Mouse (Mus musculus): Measurements from ENCODE around the gene Zfp142.

Zfp142 gene

DNA sequence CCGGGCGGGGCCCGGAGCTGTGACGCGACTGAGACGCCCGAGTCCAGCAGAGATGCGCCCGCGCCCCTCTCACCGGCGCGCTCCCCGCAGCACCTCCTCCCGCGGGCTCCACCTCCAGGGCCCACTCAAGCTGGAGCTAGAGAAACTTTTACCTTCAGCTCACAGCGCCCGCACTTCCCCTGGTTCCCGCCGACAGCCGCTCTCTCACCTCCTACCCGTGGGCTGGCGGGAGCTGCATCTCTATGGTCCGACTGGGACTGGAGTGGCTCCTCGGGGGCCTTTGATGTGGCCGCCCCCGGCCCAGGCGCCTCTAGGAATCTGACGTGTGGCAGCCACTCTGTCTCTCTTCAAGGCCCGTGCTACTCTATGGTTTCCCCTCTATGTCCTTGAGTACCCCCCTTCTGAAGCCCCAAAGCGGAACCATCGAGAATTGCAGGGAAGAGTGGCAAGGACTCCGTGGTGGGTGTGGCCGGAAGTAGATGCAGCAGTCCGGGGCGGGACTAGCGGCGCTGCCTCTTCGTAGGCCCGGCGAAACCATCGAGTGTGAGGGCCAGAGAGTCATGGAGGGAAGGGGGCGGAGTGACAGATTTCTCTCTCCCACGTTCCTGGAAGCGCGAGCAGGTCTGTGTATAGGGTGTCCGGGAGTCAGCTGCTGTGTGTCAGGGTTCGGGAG, at the start of gene Zfp142, which contains the start of gene Bcs1l:
Gene Zfp142 (minus strand): TSS at position 474 of the 673 bp plus-strand sequence.
Gene Bcs1l (plus strand): TSS at position 517 of the 673 bp plus-strand sequence.
- DNase-seq (ENCODE audit: low spot score), result peak; percentile 99

DNA sequence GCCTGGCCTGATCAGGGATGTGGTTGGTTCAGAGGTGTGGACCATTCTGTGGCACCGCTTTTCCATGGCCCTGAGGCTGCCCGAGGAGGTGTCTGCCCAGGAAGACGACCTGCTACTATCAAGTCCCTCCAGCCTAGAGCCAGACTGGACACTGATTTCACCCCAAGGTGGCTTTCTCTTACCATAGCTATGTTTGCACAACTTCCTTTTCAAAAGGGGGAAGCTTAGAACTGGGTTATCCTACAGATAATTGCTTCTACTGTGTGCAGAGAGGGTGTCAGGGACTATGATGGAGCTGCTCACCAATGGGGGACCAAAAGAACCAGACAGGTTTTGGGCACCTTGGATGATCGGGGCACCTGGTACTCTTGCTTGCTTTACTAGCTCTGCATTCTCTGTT, 44.7 kb upstream of the Zfp142 start:
- DNase-seq (ENCODE audit: low spot score), result no peak

DNA sequence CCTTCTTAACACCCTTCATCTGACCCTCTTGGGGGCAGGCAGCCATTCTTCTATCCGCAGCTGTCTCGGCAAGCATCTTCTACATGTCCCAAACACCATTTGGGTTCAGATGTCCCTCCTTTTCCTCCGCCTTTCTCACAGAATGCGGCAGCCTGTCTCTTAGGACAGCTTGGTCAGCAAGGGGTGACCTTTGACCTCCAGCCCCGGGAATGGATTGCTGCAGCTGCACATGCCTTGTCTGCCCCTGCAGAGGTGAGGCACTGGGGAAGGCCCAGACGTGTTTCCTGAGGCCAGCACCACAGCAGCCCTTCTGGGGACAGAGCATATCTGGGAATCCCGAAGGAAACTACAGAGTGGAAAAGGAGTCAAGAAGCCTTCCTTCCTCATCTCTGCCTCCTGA, 40.0 kb upstream of the Zfp142 start:
- no peak for DNase-seq (ENCODE audit: low spot score)

DNA sequence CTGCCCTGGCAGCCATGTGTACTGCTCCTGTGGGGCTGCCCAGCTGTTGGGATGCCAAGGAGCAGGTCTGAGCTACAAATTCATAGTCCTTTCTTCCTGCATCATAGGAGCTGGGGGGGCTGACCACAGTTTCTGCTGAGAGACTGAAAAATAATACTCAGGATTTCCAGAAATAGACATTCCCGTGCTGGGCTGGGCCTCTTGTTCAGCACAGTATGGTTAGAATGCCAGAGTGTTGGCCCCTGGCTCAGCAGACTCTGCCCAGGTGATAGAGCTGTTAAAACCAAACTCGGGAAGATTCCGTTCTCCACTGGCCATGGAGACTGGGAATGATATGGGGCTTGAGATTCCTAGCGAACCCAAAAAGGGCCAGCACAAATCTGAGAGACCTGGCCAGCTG, 38.0 kb upstream of the Zfp142 start:
- no peak for DNase-seq (ENCODE audit: low spot score)

DNA sequence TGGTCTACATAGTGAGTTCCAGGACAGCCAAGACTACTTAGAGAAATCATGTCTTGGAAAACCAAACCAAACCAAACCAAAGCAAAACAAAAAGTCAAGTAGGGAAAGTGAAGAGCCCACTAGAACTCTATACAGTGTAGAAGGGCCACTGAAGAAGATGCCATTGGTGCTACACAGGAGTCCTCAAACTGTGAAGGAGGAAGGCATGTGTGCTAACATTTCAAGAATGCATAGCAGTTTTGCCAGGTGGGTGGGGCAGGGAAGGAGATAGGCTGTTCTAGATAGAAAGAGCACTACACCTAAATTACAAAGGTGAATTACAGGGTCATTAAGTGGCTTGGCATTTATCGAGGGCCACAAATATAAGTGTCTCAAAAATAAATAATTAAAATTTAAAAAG, 36.1 kb upstream of the Zfp142 start:
- DNase-seq (ENCODE audit: low spot score), result no peak

DNA sequence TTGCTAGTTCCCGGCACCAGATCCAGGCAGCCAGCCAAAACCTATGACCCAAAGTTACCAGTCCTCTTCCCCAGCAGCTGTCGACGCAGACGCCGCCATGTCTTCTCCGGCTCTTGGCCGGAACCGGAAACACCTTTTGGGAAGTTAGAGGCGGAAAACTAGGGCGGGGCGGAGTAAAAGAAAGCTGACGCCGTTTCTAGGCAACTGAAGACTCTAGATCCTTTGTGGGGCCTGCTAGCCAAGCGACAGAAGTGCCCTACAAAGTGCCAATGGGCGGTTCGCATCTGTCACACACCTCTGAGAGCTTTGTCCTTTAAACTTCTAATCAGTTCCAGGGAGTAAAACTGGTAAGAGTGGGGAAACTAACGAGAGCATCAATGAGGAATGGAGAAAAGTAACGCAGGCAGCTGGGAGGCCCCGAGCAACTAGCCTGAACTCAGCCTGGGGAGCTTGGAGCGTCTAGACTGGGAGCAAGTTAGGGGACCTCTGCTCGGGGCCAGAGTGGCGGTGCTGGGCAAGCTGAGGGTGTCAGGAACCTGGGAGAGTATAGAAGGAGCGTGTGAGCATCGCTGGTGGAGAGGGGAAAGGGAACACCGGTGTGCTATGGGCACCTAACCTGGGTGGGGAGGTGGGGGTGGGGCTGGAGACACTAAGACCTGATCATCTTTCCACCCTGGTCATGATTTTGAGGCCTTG, 13.4 kb upstream of the Zfp142 start, which contains the start of the genes Rnf25 and Stk36:
Gene Rnf25 (minus strand): TSS at position 131 of the 696 bp plus-strand sequence.
Gene Stk36 (plus strand): TSS at position 179 of the 696 bp plus-strand sequence.
- DNase-seq (ENCODE audit: low spot score), result peak; percentile 91

DNA sequence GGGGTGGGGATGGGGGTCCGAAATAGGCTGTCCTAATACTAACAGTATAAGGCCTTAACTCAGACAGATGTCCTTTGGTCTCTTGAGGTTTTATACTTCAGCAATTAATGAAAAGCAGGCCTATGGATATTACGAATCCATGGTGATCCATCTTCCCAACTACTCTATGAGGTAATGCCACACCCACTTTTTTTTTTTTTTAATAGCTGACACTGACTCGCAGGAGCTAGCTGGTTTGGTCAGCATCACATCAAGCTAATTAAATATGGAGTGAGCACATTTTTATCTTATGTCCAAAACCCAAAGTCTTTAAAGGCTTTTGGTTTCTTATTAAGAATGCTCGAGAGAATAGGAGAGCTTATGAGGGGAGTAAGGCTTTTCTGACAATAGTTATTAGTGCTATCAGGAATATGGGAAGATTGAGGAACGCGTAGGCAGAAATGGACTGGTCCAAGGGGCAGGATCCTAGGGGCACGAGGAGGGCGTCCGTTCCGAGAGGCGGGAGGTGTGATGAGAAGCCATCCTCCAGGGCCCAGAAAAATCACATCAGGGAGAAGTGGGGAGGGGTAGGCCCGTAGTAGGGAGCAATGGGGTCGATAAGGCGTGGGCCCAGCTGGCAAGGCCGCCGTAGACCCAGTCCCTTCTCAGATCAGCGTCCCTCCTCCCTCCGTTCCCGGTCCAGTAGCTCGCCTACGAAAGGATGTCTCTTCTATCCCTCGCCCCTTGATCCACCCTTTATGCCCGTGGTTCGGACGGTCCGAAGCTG, 12.6 kb upstream of the Zfp142 start:
- DNase-seq (ENCODE audit: low spot score), result peak; percentile 83

DNA sequence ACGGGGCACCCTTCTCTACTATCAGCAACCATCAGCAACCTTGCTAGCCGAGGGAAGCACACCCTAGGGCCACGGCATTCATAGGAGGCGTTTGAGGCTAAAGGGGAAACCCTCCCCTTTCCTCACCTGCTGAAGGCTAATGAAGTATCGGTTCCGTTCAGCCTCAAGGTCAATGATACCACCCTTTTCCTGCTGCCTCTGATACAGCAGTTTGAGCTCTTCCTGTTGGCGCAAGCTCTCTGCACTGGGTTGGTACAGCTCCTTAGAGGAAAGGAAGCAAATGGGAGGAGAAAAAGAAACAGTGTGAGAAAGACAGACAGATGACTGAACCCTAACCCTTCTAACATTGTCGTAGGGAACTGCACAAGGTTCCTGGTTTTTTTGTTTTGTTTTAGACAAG, 6.4 kb upstream of the Zfp142 start:
- DNase-seq (ENCODE audit: low spot score), result no peak

DNA sequence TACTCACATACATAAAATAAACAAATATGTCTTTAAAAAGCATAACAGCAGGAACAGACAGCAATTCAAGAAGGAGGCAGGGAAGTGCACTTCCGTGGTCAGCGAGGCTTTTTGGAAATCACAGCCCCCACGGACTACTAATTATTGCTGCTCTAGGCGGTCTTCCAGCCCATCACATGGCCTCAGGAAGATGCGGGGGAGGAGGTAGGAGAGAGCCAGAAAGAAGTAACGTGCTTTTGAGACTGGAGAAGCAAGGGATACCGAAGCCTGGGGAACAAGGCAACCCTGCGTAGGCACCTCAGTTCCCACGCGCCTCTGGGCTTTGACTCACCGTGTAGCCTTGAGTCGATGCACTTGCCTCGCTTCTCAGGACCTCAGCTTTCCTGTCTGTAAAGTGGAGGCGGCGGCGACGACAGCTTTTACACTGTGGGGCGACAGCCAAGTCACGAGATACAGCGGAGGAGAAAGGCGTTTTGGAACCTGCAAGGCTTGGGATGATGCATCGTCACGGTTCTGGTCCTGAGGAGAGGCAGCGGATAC, 743 bp downstream of the Zfp142 start:
- DNase-seq (ENCODE audit: low spot score), result no peak

DNA sequence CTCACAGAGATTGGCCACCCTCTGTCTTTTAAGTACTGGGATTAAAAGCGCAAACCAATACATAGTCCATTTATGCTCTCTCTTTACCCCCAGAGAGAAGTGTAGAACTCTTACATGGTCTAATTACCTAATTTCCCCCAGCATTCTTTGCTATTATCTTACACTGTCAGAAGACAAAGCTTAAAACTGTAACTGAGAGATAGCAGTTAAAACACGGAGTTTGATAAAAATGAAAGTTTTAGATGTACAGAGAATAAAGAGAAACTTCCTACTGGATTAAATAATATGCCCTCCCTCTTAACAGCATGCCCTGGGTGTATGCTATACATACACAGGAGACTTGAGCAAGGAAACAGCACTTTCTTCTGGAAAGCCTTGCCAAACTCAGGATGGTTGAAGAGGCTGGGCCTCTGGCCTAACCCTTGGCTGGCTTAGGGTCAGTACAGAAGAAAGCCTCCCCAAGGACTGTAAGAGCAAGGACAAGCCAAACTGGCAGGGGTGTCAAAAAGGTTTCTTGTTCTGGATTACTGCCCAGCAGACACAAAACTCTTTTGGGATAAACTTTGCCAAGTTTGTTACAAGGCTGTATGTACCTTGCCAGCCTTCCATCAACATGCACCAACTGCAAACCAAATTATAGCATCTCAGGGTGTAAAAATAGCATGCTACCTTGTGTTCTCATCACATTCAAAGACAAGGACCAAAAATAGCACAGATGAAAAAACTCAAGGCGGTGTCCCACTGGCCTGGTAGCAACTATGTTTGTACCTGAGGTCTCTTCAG, 3.2 kb downstream of the Zfp142 start:
- no peak for DNase-seq (ENCODE audit: low spot score)

DNA sequence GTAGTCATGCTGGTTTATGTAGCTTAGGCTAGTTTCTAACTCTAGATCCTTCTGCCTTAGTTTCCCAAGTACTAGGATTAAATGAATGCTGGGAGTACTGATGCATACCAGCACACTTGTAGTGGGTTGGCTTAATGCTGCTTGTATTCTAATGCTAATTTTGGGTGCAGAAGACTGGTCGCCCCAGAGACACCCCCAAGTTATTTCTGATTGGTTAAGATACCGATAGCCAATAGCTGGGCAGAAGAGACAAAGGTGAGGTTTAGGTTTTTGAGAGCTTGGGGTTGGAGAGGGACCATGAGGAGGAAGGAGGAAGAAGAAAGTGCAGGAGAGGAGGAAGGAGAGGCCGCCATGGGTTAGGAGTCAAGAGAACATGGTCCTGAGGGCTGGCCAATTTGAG, 5.4 kb downstream of the Zfp142 start:
- DNase-seq (ENCODE audit: low spot score), result no peak

DNA sequence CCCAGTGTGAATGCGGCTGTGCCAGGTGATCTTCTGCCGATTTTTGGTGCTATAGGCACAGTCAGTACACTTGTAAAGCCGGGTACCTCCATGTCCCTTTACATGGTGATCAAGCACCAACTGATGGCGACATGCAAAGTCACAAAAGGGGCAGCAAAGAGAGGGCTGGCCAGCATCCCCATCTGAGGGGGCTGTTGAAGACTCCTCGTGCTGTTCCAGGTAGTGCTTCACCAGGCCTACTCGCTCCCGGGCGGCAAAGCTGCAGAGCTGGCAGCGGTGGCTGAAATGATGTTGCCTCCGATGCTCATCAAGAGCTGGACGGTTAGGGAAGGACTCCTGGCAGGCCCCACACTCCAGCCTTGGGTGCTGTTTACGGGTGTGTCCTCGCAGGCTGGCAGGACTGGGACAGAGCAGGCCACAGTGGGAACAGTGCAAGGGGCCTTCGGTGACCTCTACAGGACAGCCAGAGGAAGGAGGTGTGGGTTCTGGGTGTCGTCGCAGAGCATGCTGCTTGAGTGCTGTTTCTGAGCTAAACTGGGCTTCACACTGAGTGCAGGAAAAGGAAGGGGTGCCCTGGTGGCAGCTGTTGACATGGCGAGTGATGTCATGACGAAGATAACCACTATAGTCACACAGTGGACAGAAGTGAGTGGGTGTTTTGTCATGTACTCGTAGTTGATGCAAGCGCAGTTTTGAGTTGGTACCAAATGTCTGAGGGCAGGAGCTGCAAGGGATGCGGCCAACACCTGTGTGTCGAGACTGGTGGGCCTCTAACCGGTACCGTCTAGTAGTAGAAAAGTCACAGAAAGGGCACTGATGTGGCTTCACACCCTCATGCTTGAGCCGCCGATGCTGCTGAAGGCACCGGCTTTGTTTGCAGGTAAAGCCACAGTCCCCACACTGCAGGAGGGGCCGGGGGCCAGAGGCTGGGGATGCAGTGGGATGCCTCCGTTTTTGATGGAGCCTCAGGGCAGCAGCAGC, 18.0 kb downstream of the Zfp142 start:
- DNase-seq (ENCODE audit: low spot score), result no peak

DNA sequence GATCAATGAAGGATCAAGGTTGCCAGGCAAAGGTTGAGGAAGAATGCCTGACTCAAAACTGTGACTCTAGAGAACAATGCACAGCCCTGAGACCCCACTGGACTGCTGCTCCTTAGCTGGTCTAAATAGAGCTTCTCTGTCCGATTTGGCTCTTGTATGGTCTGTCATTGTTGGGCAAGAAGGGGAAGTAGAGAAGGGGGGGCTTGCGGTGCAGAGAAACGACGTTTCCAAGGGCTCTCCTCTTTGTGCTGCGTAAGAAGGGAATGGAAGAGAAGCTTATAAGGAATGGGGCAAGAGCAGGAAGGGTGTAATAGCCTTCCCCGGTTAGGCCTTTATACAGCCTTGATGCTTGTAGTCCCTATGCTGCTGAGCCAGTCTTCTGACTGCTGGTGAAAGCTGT, 22.2 kb downstream of the Zfp142 start:
- DNase-seq (ENCODE audit: low spot score), result no peak

DNA sequence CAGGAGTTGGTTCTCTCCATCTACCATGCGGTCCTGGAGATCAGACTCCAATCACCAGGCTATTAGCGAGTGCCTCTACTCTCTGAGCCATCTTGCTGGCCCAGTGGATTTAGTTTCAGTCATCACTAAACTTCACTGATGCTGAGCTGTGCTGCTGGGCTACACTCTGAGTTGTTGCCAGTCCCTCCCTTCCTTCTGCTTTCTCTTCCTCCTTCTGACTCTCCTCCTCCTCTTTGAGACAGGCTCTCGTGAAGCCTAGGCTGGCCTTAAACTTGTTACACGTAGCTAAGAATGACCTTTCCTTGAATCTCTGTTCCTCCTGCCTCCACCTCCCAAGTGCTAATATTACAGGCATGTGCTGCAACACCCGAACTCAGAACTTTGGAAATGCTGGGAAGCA, 29.0 kb downstream of the Zfp142 start:
- no peak for DNase-seq (ENCODE audit: low spot score)

DNA sequence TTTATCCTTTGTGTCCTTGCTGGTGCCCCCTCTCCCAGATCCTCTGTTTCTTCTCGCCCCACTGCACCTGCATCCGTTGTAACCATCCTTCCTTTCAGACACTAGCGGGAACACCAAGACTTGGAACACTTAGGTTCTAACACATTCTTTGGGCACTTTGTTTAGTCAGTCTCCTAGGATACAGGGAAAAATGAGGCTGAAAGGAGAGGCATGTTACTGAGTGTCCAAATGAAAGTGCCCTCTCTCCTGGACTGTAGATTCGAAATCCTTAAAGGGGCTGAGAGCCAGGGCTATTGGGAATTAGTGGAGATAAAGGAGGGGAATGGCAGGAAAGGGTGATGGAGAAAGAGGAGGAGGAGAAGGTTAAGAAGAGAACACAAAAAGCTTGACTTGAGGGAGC, 43.9 kb downstream of the Zfp142 start, which contains the start of gene Usp37:
Gene Usp37 (minus strand): TSS at position 101 of the 400 bp plus-strand sequence.
- no peak for DNase-seq (ENCODE audit: low spot score)

DNA sequence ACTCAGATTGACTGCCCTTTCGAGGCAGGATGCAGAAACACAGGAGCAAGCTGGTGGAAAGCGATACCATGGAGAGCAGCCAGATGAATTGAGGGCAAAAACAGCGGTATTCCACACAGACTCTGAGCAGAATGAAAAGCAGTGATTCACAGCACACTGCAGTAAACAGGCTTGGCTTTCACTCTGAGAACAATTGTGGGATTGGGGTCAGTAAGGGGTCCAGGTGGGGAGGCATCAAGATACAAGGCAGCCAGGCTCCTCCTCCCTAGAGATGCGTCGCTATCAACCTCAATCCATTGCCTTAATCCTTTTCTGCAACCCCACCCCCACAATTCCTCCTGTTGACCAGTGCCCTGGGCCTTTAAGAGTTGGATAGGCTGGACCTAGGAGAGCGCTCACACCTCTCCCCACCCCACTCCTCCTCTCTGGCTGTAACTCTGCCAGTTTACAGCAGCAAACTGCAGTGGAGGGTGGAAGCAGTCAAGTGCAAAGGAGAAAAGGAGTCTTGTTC, 45.5 kb downstream of the Zfp142 start, which contains the start of gene Plcd4:
Gene Plcd4 (plus strand): TSS at position 438 of the 511 bp plus-strand sequence.
- DNase-seq (ENCODE audit: low spot score), result no peak

DNA sequence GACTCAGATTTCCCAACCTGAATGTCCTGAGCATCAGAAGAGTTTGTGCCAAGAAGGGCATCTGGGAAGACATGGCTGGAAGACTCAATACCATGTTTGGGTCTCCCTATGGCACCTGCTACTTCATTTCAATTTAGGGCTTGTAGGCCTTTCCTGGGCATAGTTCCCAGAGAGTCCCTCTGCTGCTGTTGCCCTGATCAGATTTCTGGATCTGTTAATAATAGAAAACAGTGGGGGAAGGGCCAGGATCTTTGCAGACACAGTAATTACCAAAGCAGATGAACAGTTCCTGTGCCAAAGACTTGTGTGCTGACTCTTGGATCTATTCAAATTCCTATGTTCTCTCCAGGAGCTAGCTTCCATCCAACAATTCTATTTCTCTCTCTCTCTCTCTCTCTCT, 49.4 kb downstream of the Zfp142 start:
- DNase-seq (ENCODE audit: low spot score), result peak; percentile 77

DNA sequence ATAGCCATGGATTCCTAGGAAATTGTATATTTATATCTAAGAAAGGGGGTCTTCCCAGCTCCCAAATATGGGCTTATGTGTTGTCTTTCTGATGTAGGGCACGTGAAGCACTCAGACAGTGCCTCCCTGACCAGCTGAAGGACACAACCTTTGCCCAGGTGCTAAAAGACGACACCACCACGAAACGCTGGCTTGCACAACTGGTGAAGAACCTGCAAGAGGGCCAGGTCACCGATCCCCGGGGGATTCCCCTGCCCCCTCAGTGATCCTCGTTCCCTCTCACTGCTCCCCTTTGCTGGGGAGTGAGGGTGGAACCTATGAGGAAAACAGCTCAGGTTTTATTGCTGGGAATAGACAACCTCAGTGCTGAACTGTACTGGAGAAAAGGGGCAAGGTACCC, 59.5 kb downstream of the Zfp142 start:
- no peak for DNase-seq (ENCODE audit: low spot score)

DNA sequence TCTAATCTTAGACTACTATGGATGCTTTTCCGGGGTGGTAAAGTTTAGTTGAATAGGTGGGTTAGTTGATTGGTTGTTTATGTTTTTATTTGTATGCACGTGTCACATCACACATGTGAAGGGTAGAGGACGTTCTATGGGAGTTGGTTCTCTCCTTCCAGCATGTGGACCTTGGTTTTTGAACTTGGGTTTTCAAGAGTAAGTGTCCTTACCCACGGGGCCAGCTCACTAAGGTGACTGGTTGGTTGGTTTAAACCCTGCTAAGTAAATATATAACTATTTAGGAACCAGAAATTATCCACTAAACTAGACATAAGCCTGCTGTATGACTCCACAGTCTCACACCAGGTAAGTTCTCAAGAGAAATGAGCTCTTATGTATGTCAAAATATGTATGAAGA, 63.3 kb downstream of the Zfp142 start:
- DNase-seq (ENCODE audit: low spot score), result no peak

DNA sequence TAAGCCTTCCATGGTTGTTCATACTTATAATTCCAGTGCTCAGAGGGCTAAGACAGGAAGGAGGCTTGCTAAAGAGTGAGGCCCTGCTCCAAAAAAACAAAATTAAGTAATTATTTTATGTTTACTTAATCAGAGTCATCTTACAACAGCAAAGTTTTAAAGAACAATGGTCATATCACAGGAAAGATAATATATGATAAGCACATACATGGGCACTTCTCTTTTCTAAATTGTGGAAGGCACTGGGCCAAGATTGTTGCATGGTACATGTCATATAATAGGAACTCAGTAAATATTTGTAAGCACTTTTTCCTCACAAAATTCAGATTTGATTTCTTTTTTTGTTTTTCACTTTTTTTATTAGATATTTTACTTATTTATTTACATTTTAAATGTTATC, 68.2 kb downstream of the Zfp142 start:
- no peak for DNase-seq (ENCODE audit: low spot score)
